ENCODE assay signal across 9 mouse cellular contexts in genomic region chr10:126988513-126989165, GRCm38 (mm10). TPM values are rescaled to one million over a fixed set of nuclear protein-coding genes. Genes with fewer than 3 reads are reported as not detected.
DNase-seq lines count a peak whose midpoint lies in the region; ATAC-seq lines count a peak whose summit lies in the region.
"Had no signal": no experiment of that assay in that cellular context is flagged by ENCODE, and none has a peak within 500 bp of the region (broad histone marks: within the 10 kb centered on the region; RNA-seq: fewer than 3 reads in every experiment).

No protein-coding gene starts in this region.

- no peaks in the 10 kb centered on the region for H3K9me3 ChIP-seq in kidney, embryonic 14.5 days (ENCODE audit: control insufficient read depth, low read length)
- H3K9me3 ChIP-seq in limb, embryonic 10.5 days (replicated peaks): no peaks in the 10 kb centered on the region

- WGBS in kidney, embryonic 14.5 days: 65% methylated on average over 5 of the region's 5 CpGs
- 53% methylated on average over 5 of the region's 5 CpGs for WGBS in limb, embryonic 10.5 days

- H3K4me2 ChIP-seq in kidney, embryonic 14.5 days (replicated peaks; ENCODE audit: low read depth, low read length): no peak overlapping the region

- H3K4me3 ChIP-seq in kidney, embryonic 14.5 days (ENCODE audit: low read length): no peak overlapping the region
- no peak overlapping the region for H3K4me3 ChIP-seq in limb, embryonic 10.5 days

- no peak overlapping the region for H3K9ac ChIP-seq in kidney, embryonic 14.5 days (ENCODE audit: low read depth, low read length)

- ATAC-seq in kidney, embryonic 14.5 days (ENCODE audit: low FRiP score, low TSS enrichment): no peak

- peaks cover 53% of the 10 kb centered on the region for H3K4me1 ChIP-seq in kidney, embryonic 14.5 days (ENCODE audit: control insufficient read depth, insufficient read depth, low read length)
- peaks cover 68% of the 10 kb centered on the region for H3K4me1 ChIP-seq in limb, embryonic 10.5 days

- H3K27ac ChIP-seq in kidney, embryonic 14.5 days (ENCODE audit: low read depth, low read length): peak overlapping the region; percentile 51; the same call in 1 of the 2 replicates
- 0 out of 2 replicates have a peak overlapping the region, but pooled peaks have one; percentile 10 for H3K27ac ChIP-seq in limb, embryonic 10.5 days
- H3K27ac ChIP-seq: macrophage had no signal

- DNase-seq in adrenal gland, adult (ENCODE audit: inconsistent age in 2 of 2, low spot score in 1 of 2): peak; percentile 45 to 75
- no peak for DNase-seq in adrenal gland, postnatal 25 days
- no peak for DNase-seq in kidney, postnatal 36 days
- peak; percentile 87 for DNase-seq in MN1 (ENCODE audit: low spot score)
- no peak for DNase-seq in limb, embryonic 10.5 days (ENCODE audit: low spot score)
- no peak for DNase-seq in right cerebral cortex, postnatal 25 days
- no peak for DNase-seq in retina, embryonic 14.5 days (ENCODE audit: low spot score)

- no peaks in the 10 kb centered on the region for H3K27me3 ChIP-seq in kidney, embryonic 14.5 days (ENCODE audit: control insufficient read depth, insufficient read depth, low read length)
- H3K27me3 ChIP-seq in limb, embryonic 10.5 days (ENCODE audit: low read depth, poor library complexity, severe bottlenecking): no peaks in the 10 kb centered on the region

- H3K36me3 ChIP-seq in kidney, embryonic 14.5 days (ENCODE audit: control insufficient read depth, insufficient read depth, low read length): peaks cover 31% of the 10 kb centered on the region
- peaks cover 62% of the 10 kb centered on the region for H3K36me3 ChIP-seq in limb, embryonic 10.5 days

RNA-seq across cellular contexts. Expression of gene Ctdsp2, which starts 10.1 kb away (rescaled TPM):
- total RNA-seq in adrenal gland, postnatal 25 days (2021): 125 and 197 TPM in 2 replicates
- 81.1 and 112 TPM in 2 replicates for polyA plus RNA-seq in kidney, embryonic 14.5 days (2014; fragmentation: Nextera tagmentation; extraction: Ambion mirVana)
- polyA plus RNA-seq in limb, embryonic 10.5 days (2016; fragmentation: Nextera tagmentation; extraction: Ambion mirVana): 45.9 and 59.0 TPM in 2 replicates

RNA-seq across cellular contexts. Expression of gene Avil, which starts 11.9 kb away (rescaled TPM):
- 3.7 and 3.9 TPM in 2 replicates for total RNA-seq in adrenal gland, postnatal 25 days (2021)
- polyA plus RNA-seq in kidney, embryonic 14.5 days (2014; fragmentation: Nextera tagmentation; extraction: Ambion mirVana): 0.19 and 0.20 TPM in 2 replicates
- 0.05 and 0.06 TPM in 2 replicates for polyA plus RNA-seq in limb, embryonic 10.5 days (2016; fragmentation: Nextera tagmentation; extraction: Ambion mirVana)
- polyA plus RNA-seq: macrophage had no signal

RNA-seq across cellular contexts. Expression of gene Tsfm, which starts 42.0 kb away (rescaled TPM):
- 50.6 and 66.8 TPM in 2 replicates for total RNA-seq in adrenal gland, postnatal 25 days (2021)
- polyA plus RNA-seq in kidney, embryonic 14.5 days (2014; fragmentation: Nextera tagmentation; extraction: Ambion mirVana): 90.5 and 98.2 TPM in 2 replicates
- 109 and 114 TPM in 2 replicates for polyA plus RNA-seq in limb, embryonic 10.5 days (2016; fragmentation: Nextera tagmentation; extraction: Ambion mirVana)

RNA-seq across cellular contexts. Expression of gene Mettl1, which starts 52.6 kb away (rescaled TPM):
- 17.6 and 23.0 TPM in 2 replicates for total RNA-seq in adrenal gland, postnatal 25 days (2021)
- 69.5 and 78.1 TPM in 2 replicates for polyA plus RNA-seq in kidney, embryonic 14.5 days (2014; fragmentation: Nextera tagmentation; extraction: Ambion mirVana)
- 60.2 and 64.6 TPM in 2 replicates for polyA plus RNA-seq in limb, embryonic 10.5 days (2016; fragmentation: Nextera tagmentation; extraction: Ambion mirVana)

RNA-seq across cellular contexts. Expression of gene Eef1akmt3, which starts 52.7 kb away (rescaled TPM):
- 0.49 TPM in 1 of 2 replicates, not detected in the other for total RNA-seq in adrenal gland, postnatal 25 days (2021)
- 0.39 and 0.89 TPM in 2 replicates for polyA plus RNA-seq in kidney, embryonic 14.5 days (2014; fragmentation: Nextera tagmentation; extraction: Ambion mirVana)
- polyA plus RNA-seq in limb, embryonic 10.5 days (2016; fragmentation: Nextera tagmentation; extraction: Ambion mirVana): 0.33 and 0.34 TPM in 2 replicates
- polyA plus RNA-seq: macrophage had no signal

Comparison
In these comparisons a context has a peak if more than half of its experiments do, and no peak if none do; other contexts are left out.
1. DNase-seq: peak in adrenal gland, adult (2 of 2) and MN1 (single experiment); none in adrenal gland, postnatal 25 days (single experiment), kidney, postnatal 36 days (0 of 2), limb, embryonic 10.5 days (single experiment), right cerebral cortex, postnatal 25 days (single experiment) and retina, embryonic 14.5 days (single experiment).